Mouse (Mus musculus): Measurements from ENCODE around the gene Klhl7. TPM values are rescaled to one million over a fixed set of nuclear protein-coding genes. Genes with fewer than 3 reads are reported as not detected.

Klhl7 gene
- 10 to 100 TPM; 35.0 to 41.5 TPM for total RNA-seq (2021)
- long read RNA-seq, experiment 1, transcript Klhl7-201 (11 exons, 2,966 nt), result major isoform, 55 of 61 reads
- long read RNA-seq, experiment 1, partial matches to known transcripts, result 0 of 61 reads
- long read RNA-seq, experiment 1, other reads (novel, unspliced or antisense), result 6 of 61 reads
- long read RNA-seq, experiment 2, transcript Klhl7-201 (11 exons, 2,966 nt), result major isoform, 41 of 48 reads
- long read RNA-seq, experiment 2, partial matches to known transcripts, result 1 of 48 reads
- long read RNA-seq, experiment 2, other reads (novel, unspliced or antisense), result 6 of 48 reads

GRCm38 (mm10) chr5:24100106-24100809 lies at the start of gene Klhl7:
Gene Klhl7, plus strand, starts transcription at chr5:24100605.
- DNase-seq, result peak; percentile 92

GRCm38 (mm10) chr5:24051755-24052675 lies 48.4 kb upstream of the Klhl7 start:
- DNase-seq, result no peak

GRCm38 (mm10) chr5:24053245-24054190 lies 46.9 kb upstream of the Klhl7 start:
- no peak for DNase-seq

GRCm38 (mm10) chr5:24054382-24054781 lies 46.0 kb upstream of the Klhl7 start:
- no peak for DNase-seq

- DNase-seq, result no peak
Observed at GRCm38 (mm10) chr5:24056865-24057264, 43.5 kb upstream of the Klhl7 start.

- DNase-seq, result no peak
Observed at GRCm38 (mm10) chr5:24057592-24057991, 42.8 kb upstream of the Klhl7 start.

- DNase-seq, result no peak
Observed at GRCm38 (mm10) chr5:24060949-24061348, 39.5 kb upstream of the Klhl7 start.

GRCm38 (mm10) chr5:24063034-24063433 lies 37.4 kb upstream of the Klhl7 start:
- DNase-seq, result no peak

- no peak for DNase-seq
Observed at GRCm38 (mm10) chr5:24063545-24063944, 36.9 kb upstream of the Klhl7 start.

GRCm38 (mm10) chr5:24068955-24069354 lies 31.4 kb upstream of the Klhl7 start:
- no peak for DNase-seq

- DNase-seq, result no peak
Observed at GRCm38 (mm10) chr5:24072031-24072430, 28.4 kb upstream of the Klhl7 start.

- peak; percentile 57 for DNase-seq
Observed at GRCm38 (mm10) chr5:24076986-24077718, 23.3 kb upstream of the Klhl7 start.

- DNase-seq, result no peak
Observed at GRCm38 (mm10) chr5:24077739-24078306, 22.6 kb upstream of the Klhl7 start.

- DNase-seq, result no peak
Observed at GRCm38 (mm10) chr5:24078420-24079179, 21.8 kb upstream of the Klhl7 start.

GRCm38 (mm10) chr5:24080826-24081225 lies 19.6 kb upstream of the Klhl7 start:
- DNase-seq, result no peak

GRCm38 (mm10) chr5:24084835-24085234 lies 15.6 kb upstream of the Klhl7 start:
- DNase-seq, result no peak

GRCm38 (mm10) chr5:24086241-24086640 lies 14.2 kb upstream of the Klhl7 start:
- no peak for DNase-seq

GRCm38 (mm10) chr5:24086865-24087264 lies 13.5 kb upstream of the Klhl7 start:
- no peak for DNase-seq

- no peak for DNase-seq
Observed at GRCm38 (mm10) chr5:24088451-24088850, 12.0 kb upstream of the Klhl7 start.

GRCm38 (mm10) chr5:24092496-24092895 lies 7.9 kb upstream of the Klhl7 start:
- DNase-seq, result no peak

Measured in gastrocnemius, postnatal 10 days (tissue).